Mouse (Mus musculus) olfactory bulb, adult 2 months (tissue): Measurements from ENCODE around the gene Ldb3.

Source experiments
- CTCF ChIP-seq: fragments of 200-500 bp; IDR thresholded peaks from 2 replicates; pipeline ENCODE4 v1.5.1; 2012; ENCODE audit warnings: low read depth, mild to moderate bottlenecking, low read length, moderate library complexity; ENCODE audit not compliant: insufficient read depth
- POLR2A ChIP-seq: fragments of 200-500 bp; IDR thresholded peaks from 2 replicates; pipeline ENCODE4 v1.6.1; 2012; ENCODE audit warnings: mild to moderate bottlenecking, low read depth, low read length, moderate library complexity; ENCODE audit not compliant: insufficient read depth

- TF ChIP-seq CTCF, result peak; percentile 96
- TF ChIP-seq POLR2A, result 0 out of 2 replicates have a peak, but pooled peaks have one; percentile 34
These were observed 39.3 kb downstream of the Ldb3 start for GRCm38 (mm10) chr14:34549004-34549671.
